Mouse (Mus musculus): ENCODE measurements around the gene Dcaf11. TPM values are rescaled to one million over a fixed set of nuclear protein-coding genes. Genes with fewer than 3 reads are reported as not detected.

Gene Dcaf11
- 10 to 100 TPM; 73.1 to 77.7 TPM for total RNA-seq (2021)

GRCm38 (mm10) chr14:55559799-55560201 lies at the start of gene Dcaf11:
TSS of gene Dcaf11 (plus strand) at chr14:55560006.
- peak; percentile 87 to 93 for DNase-seq (ENCODE audit: low spot score in 2 of 2)
- intact Hi-C loops (cut with DNase I) = loop anchor here (2.0 kb wide), 1 partner anchor 19 kb away; the partner anchor contains the start of gene Psme1

GRCm38 (mm10) chr14:55510125-55510731 lies 49.6 kb upstream of the Dcaf11 start, which contains the start of gene Cpne6:
TSS of gene Cpne6 (plus strand) at chr14:55510445.
- intact Hi-C loops (cut with DNase I) = loop anchor here (1.0 kb wide), 1 partner anchor 8 kb away; no protein-coding TSS in a partner anchor
- peak; percentile 67 to 79 for DNase-seq (ENCODE audit: low spot score in 2 of 2)

- peak; percentile 71 to 83 for DNase-seq (ENCODE audit: low spot score in 2 of 2)
- intact Hi-C loops (cut with DNase I) = no loop called here
Measured at GRCm38 (mm10) chr14:55511037-55511436, 48.8 kb upstream of the Dcaf11 start.

- intact Hi-C loops (cut with DNase I) = no loop called here
- DNase-seq (ENCODE audit: low spot score in 2 of 2) = no peak
Measured at GRCm38 (mm10) chr14:55513927-55514326, 45.9 kb upstream of the Dcaf11 start.

GRCm38 (mm10) chr14:55515846-55516245 lies 44.0 kb upstream of the Dcaf11 start:
- intact Hi-C loops (cut with DNase I) = loop anchor here (5.0 kb wide), 1 partner anchor 399 kb away; the partner anchor contains the start of gene Jph4
- DNase-seq (ENCODE audit: low spot score in 2 of 2) = no peak

GRCm38 (mm10) chr14:55518897-55519296 lies 40.9 kb upstream of the Dcaf11 start:
- peak; percentile 65 to 92 for DNase-seq (ENCODE audit: low spot score in 2 of 2)
- intact Hi-C loops (cut with DNase I) = loop anchor here (1.0 to 5.0 kb wide), 2 partner anchors 9 to 402 kb away; partner anchors contain the start of genes Cpne6 and Jph4

- intact Hi-C loops (cut with DNase I) = loop anchor here (5.0 kb wide), 1 partner anchor 402 kb away; the partner anchor contains the start of gene Jph4
- peak in 1 of 2 experiments; percentile 30 for DNase-seq (ENCODE audit: low spot score in 2 of 2)
Measured at GRCm38 (mm10) chr14:55519604-55520003, 40.2 kb upstream of the Dcaf11 start.

GRCm38 (mm10) chr14:55520451-55521361 lies 39.1 kb upstream of the Dcaf11 start:
- intact Hi-C loops (cut with DNase I) = no loop called here
- peak; percentile 39 to 61 for DNase-seq (ENCODE audit: low spot score in 2 of 2)

GRCm38 (mm10) chr14:55524062-55524461 lies 35.7 kb upstream of the Dcaf11 start:
- intact Hi-C loops (cut with DNase I) = no loop called here

GRCm38 (mm10) chr14:55524785-55525184 lies 35.0 kb upstream of the Dcaf11 start, which contains the start of gene Nrl:
TSS of gene Nrl (minus strand) at chr14:55524981.
- intact Hi-C loops (cut with DNase I) = no loop called here
- no peak for DNase-seq (ENCODE audit: low spot score in 2 of 2)

More at GRCm38 (mm10) chr14:55524062-55524461, 35.7 kb upstream of the Dcaf11 start:
- no peak for DNase-seq (ENCODE audit: low spot score in 2 of 2)

GRCm38 (mm10) chr14:55526674-55527073 lies 33.1 kb upstream of the Dcaf11 start:
- intact Hi-C loops (cut with DNase I) = no loop called here
- DNase-seq (ENCODE audit: low spot score in 2 of 2) = no peak

- intact Hi-C loops (cut with DNase I) = loop anchor here (1.0 kb wide), 1 partner anchor 31 kb away; no protein-coding TSS in a partner anchor
- DNase-seq (ENCODE audit: low spot score in 2 of 2) = peak in 1 of 2 experiments; percentile 38
Measured at GRCm38 (mm10) chr14:55527940-55528339, 31.9 kb upstream of the Dcaf11 start.

GRCm38 (mm10) chr14:55536116-55536745 lies 23.6 kb upstream of the Dcaf11 start:
- intact Hi-C loops (cut with DNase I) = loop anchor here (10.0 kb wide), 1 partner anchor 391 kb away; no protein-coding TSS in a partner anchor
- no peak for DNase-seq (ENCODE audit: low spot score in 2 of 2)

GRCm38 (mm10) chr14:55540067-55540786 lies 19.6 kb upstream of the Dcaf11 start, which contains the start of gene Pck2:
TSS of gene Pck2 (plus strand) at chr14:55540266.
- intact Hi-C loops (cut with DNase I) = no loop called here
- peak; percentile 76 to 79 for DNase-seq (ENCODE audit: low spot score in 2 of 2)

- peak; percentile 74 to 83 for DNase-seq (ENCODE audit: low spot score in 2 of 2)
- intact Hi-C loops (cut with DNase I) = no loop called here
Measured at GRCm38 (mm10) chr14:55540787-55541321, 19.0 kb upstream of the Dcaf11 start.

- intact Hi-C loops (cut with DNase I) = no loop called here
- DNase-seq (ENCODE audit: low spot score in 2 of 2) = no peak
Measured at GRCm38 (mm10) chr14:55542268-55542667, 17.5 kb upstream of the Dcaf11 start.

- DNase-seq (ENCODE audit: low spot score in 2 of 2) = no peak
- intact Hi-C loops (cut with DNase I) = no loop called here
Measured at GRCm38 (mm10) chr14:55544334-55544733, 15.5 kb upstream of the Dcaf11 start.

- no peak for DNase-seq (ENCODE audit: low spot score in 2 of 2)
- intact Hi-C loops (cut with DNase I) = no loop called here
Measured at GRCm38 (mm10) chr14:55550191-55550590, 9.6 kb upstream of the Dcaf11 start.

- no peak for DNase-seq (ENCODE audit: low spot score in 2 of 2)
- intact Hi-C loops (cut with DNase I) = no loop called here
Measured at GRCm38 (mm10) chr14:55551347-55551746, 8.5 kb upstream of the Dcaf11 start.
